Mouse (Mus musculus) activated CD4-positive, CD25-positive, alpha-beta regulatory T cell, adult 4 months (primary cell): ENCODE results near the gene Syne3. TPM values are rescaled to one million over a fixed set of nuclear protein-coding genes. Genes with fewer than 3 reads are reported as not detected.

Experiments
- ATAC-seq: one replicate; pipeline ENCODE4 v1.8.0; 2017
- polyA plus RNA-seq, 2 experiments: library from polyadenylated mRNA; unstranded; fragments of 100-300 nt; shearing (Covaris generic); gene quantifications; one replicate each; pipeline ENCODE4 v1.2.1; 2017

Gene Syne3
- polyA plus RNA-seq, 2 experiments from 2014 or later = 4.1 to 5.4 TPM

GRCm38 (mm10) chr12:104998541-104998940, 11.1 kb downstream of the Syne3 start:
- no peak for ATAC-seq

DNA sequence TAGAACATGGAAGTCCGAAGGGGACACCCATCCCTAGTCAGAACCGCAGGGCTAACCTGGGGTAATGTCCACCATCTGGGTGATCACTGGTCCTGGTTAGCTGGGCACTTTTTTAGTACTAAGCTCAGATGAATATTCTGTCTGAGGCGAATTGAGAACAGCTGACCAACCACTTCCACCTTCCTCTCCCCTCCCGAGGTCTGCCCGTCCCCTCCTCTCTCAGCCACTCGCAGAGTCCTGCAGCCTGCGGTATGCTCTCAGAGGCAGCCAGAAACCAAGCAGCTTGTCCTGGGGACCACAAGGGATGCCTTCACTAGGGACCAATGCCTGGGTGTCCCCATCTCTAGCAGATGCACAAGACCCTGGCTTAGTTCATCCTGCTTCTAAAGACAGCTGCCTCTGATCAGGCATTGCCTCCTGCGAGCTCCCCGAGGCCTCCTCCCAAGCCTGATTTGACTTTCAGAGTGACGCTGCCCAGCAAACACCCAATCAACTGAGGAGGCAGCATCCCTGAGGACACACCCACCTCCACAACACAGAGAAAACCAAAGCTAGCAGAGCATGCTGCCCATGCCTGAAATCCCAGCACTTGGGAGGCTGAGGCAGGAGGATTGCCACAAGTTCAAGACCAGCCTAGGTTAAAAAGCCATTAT, 11.8 kb downstream of the Syne3 start:
- no peak for ATAC-seq

DNA sequence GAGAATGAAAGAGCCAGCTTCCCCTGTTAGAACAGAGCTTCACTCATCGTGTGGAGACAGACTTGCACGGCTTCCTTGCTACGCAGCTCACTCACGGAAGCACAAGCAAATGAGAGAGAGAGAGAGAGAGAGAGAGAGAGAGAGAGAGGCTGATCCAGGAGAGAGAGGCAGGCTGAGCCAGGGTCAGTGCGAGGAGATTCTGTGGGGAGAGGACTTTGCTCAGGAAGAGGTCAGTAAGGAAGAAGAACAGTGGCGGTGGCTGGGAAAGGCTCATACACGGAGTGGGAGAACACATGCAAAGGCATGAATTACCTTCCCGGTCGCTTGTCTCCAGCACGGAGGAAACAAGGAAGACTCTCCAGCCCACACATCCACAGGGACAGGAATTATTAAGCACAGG, 12.4 kb downstream of the Syne3 start:
- no peak for ATAC-seq

DNA sequence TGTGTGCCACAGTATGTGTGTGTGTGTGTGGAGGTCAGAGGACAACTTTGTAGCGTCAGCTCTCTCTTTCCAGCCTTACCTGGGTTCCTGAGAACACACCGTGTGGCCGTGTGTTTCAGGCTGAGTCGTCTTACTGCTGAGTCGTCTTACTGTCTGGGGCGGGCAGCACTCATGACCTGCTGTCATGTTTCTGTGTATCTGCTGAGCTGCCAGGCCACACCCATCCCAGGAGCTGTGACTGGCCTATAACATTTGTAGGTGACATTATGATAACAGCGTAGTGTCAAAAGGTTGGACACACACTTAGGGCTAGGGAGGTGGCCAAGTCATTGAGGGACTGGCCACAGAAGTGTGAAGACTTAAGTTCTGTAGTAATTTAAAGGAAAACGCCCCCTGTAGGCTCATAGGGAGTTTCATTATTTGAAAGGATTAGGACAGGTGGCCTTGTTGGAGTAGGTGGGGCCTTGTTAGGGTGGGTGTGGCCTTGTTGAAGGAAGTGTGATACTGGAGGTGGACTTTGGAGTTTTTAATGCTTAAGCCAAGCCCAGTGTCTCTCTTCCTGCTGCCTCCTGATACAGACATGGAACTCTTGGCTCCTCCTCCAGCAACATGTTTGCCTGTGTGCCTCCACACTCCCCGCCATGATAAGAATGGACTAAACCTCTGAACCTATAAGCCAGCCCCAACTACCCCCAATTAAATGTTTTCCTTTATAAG, 13.4 kb downstream of the Syne3 start:
- ATAC-seq = no peak

DNA sequence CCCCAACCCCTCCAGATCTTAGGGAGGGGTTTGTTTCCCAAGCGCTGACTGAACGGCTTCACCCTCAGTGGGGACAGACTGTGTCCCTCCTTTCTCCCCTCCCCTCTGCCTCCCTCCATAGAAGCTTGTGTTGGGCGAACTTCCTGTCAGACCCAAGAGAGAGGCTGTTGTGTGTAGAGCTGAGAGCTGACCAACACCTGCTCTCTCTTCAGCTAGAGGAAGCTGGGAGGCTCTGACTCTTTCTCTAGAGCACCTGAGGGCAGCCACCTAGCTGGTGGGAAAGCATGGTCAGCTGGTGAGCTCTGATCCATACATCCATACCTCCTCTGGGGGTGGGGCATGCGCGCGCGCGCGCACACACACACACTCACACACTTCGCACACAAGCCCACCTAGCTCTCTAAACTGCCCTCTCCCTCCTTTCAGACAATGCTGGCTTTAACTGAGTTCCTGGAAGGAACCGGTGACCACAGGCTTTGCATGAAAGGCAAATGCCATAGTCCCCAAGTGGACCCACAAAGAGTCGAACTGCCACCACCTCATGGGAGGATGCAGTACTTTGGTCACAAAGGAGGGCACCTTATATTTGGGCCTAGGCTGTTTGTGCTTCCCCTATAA, 14.2 kb downstream of the Syne3 start:
- ATAC-seq = no peak

DNA sequence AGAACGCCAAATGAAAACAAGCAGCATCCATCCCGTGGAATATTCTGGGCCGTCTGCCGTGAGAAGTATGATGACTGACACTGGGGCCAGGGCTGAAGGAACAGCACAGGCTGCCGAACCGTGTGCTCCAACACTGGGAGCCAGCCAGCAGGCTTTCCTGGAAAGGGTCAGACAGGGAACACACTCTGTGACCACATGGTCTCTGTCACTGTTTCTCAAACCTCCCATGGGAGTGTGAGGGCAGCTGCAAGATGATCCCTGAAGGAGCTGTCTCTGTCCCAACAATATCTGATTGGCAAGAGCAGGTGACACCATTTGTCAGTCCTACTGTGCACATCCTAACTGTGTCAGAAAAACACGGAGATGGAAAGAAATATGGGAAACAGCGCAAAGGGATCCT, 16.8 kb downstream of the Syne3 start:
- ATAC-seq = no peak

GRCm38 (mm10) chr12:104992123-104992741, 17.4 kb downstream of the Syne3 start:
- ATAC-seq = no peak

DNA sequence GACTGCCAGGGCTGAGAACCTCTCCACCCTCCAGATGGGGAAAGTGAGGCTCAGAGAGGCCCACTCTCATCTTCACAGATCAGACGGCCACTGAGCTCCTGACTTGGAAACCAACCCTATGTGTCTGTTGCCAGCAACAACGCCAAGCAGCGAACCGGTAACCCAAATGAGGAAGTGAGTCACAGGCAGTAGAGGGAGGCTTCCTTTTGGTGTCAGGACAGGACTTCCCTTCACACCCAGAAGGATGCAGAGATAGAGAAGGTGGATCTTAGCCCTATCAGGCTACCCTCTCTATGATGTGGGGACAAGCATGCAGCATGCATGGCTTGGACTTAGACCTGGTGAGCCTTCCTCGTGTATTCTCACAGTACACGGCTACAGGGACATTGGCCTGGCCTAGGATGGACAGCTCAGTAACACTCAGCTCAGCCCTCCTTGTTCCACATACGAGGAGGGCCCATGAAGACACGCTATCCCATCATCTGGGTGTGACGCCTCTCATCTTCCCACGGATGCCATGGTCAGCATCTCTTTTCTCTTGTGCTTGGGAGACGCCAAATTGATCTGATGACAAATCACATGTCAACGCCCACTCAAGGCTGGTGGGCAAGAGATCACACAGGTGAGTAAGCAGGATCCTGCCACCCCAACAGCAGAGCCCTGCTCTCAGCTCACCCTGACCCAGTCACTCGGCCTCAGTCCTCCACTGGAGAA, 18.7 kb downstream of the Syne3 start:
- peak; percentile 97 for ATAC-seq

- ATAC-seq = no peak
These were observed 21.7 kb downstream of the Syne3 start for GRCm38 (mm10) chr12:104987936-104988335.

GRCm38 (mm10) chr12:104986781-104987180, 22.8 kb downstream of the Syne3 start:
- no peak for ATAC-seq

DNA sequence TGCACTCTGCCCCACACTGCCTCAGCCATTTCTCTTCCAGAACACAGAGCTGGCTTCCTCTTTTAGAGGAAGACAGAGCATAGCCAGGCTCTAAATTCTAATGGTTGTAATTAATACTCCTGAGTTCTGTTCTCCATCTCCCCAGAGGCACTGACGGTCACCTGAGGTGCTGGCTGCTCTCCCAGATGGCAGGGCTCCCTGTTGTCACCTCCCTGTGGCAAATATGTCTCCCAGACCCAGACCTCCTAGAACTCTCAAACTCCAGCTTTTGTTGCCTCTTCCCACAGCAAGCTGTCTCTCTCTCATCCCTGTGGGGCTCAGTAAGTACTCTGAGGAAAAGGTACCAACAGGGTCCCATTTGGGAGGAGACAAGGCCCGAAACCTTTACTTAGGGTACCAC, 23.6 kb downstream of the Syne3 start:
- ATAC-seq = no peak

DNA sequence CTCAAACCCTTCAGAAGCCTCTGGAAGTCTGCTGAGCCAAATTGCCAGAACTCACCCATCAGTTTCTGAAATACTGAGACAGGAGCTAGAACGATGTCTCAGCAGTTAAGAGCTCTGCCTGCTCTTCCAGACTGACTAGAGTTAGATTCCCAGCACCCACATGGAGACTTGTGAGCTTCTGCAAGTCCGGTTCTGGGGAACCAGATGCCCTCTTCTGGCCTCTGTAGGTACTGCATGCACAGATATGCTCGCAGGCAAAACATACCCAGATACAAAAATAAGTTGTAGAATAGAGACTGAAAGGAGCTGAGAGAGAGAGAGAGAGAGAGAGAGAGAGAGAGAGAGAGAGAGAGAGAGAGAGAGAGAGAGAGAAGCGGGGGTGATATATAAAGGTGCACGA, 24.5 kb downstream of the Syne3 start:
- ATAC-seq = no peak

DNA sequence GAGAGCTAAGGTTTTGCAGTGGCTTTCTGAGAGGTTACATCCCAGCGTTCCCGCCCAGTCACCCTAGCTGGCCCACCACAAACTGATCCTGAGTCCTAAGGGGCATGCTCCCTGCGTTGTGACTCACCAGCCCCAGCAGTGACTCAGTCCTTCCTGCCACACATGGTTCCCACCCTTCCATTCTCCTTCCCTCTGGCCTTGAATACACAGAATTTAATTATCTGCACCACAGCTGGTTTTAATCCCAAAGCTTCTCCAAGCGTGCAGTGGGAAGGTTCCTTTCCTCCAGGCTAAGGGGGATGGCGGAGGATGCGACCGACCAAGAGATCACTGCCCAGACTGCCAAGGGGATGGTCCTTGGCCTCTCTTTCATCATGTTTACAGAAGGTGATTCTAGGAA, 26.1 kb downstream of the Syne3 start:
- no peak for ATAC-seq

- ATAC-seq = no peak
These were observed 30.5 kb downstream of the Syne3 start for GRCm38 (mm10) chr12:104978943-104979723.

- ATAC-seq = no peak
These were observed 31.2 kb downstream of the Syne3 start for GRCm38 (mm10) chr12:104978420-104978819.

DNA sequence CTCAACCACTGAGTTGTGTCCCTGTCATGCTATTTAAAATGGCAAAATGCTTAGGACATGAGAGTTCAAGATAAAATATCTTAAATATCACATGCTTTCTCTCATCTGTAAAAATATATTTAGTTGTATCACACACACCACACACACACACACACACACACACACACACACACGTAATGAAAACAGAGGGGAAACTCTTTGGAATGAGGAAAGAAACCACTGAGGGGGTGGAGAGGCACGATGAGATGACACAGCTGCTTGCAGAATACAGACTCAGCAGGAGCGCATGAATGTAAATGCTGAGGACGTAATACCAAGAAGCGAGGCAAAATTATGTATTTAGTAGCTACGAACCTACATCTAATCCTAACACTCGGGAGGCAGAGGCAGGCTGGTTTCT, 32.7 kb downstream of the Syne3 start:
- no peak for ATAC-seq

DNA sequence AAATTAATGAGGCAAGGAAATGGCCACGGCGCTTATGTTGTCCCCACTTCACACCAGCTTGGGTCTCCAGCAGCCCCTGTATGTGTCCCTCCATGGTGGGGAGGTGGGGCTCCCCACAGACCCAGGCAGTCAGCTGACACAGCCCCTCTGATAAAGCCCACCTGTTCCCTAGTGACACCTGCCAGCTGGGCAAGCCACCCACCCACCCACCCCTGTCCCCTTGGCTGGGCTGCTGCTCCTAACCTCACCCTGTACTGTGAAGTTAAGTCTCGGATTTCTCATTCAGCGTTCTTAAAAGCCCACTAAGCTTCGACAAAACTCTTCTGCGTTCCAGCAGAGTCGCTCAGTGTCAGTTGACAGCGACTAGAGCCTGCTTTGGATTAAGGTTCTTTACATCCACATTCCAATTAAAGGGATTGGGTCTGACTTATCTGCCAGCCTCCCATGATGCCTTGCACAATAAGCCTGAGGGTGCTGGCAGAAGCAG, 33.2 kb downstream of the Syne3 start:
- no peak for ATAC-seq

DNA sequence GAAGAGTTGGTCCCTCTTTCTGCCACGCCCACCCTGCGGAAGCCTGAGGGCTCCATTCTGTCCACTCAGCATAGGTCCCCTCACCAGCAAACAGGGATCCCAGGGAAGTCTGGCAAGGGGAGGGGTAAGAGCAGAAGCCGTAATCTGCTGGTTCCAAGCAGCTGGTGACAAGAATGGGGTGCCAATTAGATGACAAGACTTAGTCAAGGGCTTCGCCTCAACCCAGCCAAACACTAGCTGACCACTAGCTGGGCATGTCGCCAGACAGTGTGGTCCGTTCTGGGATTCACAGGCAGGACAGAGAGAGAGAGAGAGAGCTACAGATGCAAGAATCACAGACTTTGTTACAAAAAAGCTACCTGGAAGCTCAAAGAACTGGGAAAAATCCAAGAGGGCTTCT, 36.7 kb downstream of the Syne3 start:
- no peak for ATAC-seq

DNA sequence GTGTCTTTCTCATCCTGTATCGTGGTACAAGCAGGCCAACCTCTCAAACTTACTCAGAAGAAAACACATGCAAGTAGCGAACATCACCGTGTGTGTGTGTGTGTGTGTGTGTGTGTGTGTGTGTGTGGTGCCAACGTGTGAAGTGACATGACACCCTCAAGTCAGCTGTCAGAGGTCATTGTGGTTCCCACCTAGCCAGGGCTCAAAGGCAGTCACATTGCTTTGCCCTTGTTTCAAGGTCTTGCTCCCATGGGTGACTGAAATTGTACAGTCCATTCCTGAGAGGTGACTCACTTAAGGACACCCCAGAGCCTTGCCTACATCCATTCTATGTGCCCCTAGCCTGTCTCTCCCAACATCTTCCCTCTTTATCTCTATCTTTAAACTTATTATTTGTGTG, 40.0 kb downstream of the Syne3 start:
- ATAC-seq = no peak

GRCm38 (mm10) chr12:104969177-104969576, 40.4 kb downstream of the Syne3 start:
- no peak for ATAC-seq

GRCm38 (mm10) chr12:104964953-104965911, 44.4 kb downstream of the Syne3 start:
- no peak for ATAC-seq
